9 mouse cellular contexts compared by ENCODE assay signal in genomic region chr9:43757972-43758965, GRCm38 (mm10). TPM values are rescaled to one million over a fixed set of nuclear protein-coding genes. Genes with fewer than 3 reads are reported as not detected.
A peak's percentile ranks its signal among the peaks of the same experiment; 100 is the strongest.
DNase-seq lines count a peak whose midpoint lies in the region; ATAC-seq and TF ChIP-seq lines count a peak whose summit lies in the region.
"Had no signal": no experiment of that assay in that cellular context is flagged by ENCODE, and none has a peak within 500 bp of the region (broad histone marks: within the 10 kb centered on the region; RNA-seq: fewer than 3 reads in every experiment).

No protein-coding gene starts in this region.

- no peaks in the 10 kb centered on the region for H3K27me3 ChIP-seq in lung, embryonic 14.5 days (ENCODE audit: insufficient read depth, low read length)
- no peaks in the 10 kb centered on the region for H3K27me3 ChIP-seq in liver, postnatal 0 days (ENCODE audit: insufficient read depth, low read length)
- H3K27me3 ChIP-seq: hindbrain, embryonic 15.5 days had no signal

- H3K36me3 ChIP-seq in lung, embryonic 14.5 days (ENCODE audit: insufficient read depth), result no peaks in the 10 kb centered on the region
- no peaks in the 10 kb centered on the region for H3K36me3 ChIP-seq in liver, postnatal 0 days (replicated peaks; ENCODE audit: insufficient read depth, low read length)
- H3K36me3 ChIP-seq: hindbrain, embryonic 15.5 days had no signal

- no peak overlapping the region for H3K4me3 ChIP-seq in lung, embryonic 14.5 days (ENCODE audit: low read depth, low read length)
- H3K4me3 ChIP-seq in liver, postnatal 0 days (ENCODE audit: low read depth, low read length), result no peak overlapping the region
- H3K4me3 ChIP-seq: hindbrain, embryonic 15.5 days had no signal

- TF ChIP-seq CTCF in lung, embryonic 14.5 days (IDR thresholded peaks at IDR 0.05; ENCODE audit: low read depth), result no peak
- 0 out of 2 replicates have a peak, but pooled peaks have one; percentile 1 for TF ChIP-seq CTCF in liver, postnatal 0 days (IDR thresholded peaks at IDR 0.05; ENCODE audit: low read depth)

- H3K4me1 ChIP-seq in lung, embryonic 14.5 days (ENCODE audit: insufficient read depth), result no peaks in the 10 kb centered on the region
- H3K4me1 ChIP-seq in liver, postnatal 0 days (ENCODE audit: insufficient read depth), result peaks cover 29% of the 10 kb centered on the region

- no peak for ATAC-seq in lung, embryonic 14.5 days (ENCODE audit: insufficient read depth)
- ATAC-seq in liver, postnatal 0 days, result peak; percentile 71
- no peak for ATAC-seq in inflammation-experienced regulatory T-cells, adult 6 months

- WGBS in lung, embryonic 14.5 days, result 49% methylated on average over 5 of the region's 5 CpGs
- WGBS in liver, postnatal 0 days (ENCODE audit: insufficient replicate concordance), result 41% methylated on average over 5 of the region's 5 CpGs

- TF ChIP-seq EP300 in liver, postnatal 0 days (IDR thresholded peaks at IDR 0.05; ENCODE audit: low read depth), result peak; percentile 37; the same call in 1 of the 2 replicates

- DNase-seq in cerebellum, adult 18-20 months, result peak; percentile 44 to 47
- no peak for DNase-seq in cerebellum, adult 11-12 months
- peak; percentile 42 for DNase-seq in lung, embryonic 14.5 days
- DNase-seq in lung, postnatal 25 days (ENCODE audit: low spot score), result no peak
- DNase-seq in kidney, adult 9 months, result peak; percentile 92
- peak; percentile 66 for DNase-seq in liver, postnatal 0 days
- DNase-seq in embryo, embryonic 9.5 days (ENCODE audit: extremely low spot score), result no peak

- no peak overlapping the region for H3K4me2 ChIP-seq in lung, embryonic 14.5 days
- H3K4me2 ChIP-seq in liver, postnatal 0 days (ENCODE audit: low read depth, low read length), result peak overlapping the region; percentile 60
- H3K4me2 ChIP-seq: hindbrain, embryonic 15.5 days had no signal

- no peak overlapping the region for H3K9ac ChIP-seq in lung, embryonic 14.5 days
- H3K9ac ChIP-seq in liver, postnatal 0 days (replicated peaks), result 0 out of 2 replicates have a peak overlapping the region, but pooled peaks have one; percentile 32
- H3K9ac ChIP-seq: hindbrain, embryonic 15.5 days had no signal

- no peaks in the 10 kb centered on the region for H3K9me3 ChIP-seq in lung, embryonic 14.5 days (ENCODE audit: low read depth, low read length)
- no peaks in the 10 kb centered on the region for H3K9me3 ChIP-seq in liver, postnatal 0 days (ENCODE audit: low read length)
- H3K9me3 ChIP-seq: hindbrain, embryonic 15.5 days had no signal

- H3K27ac ChIP-seq in lung, embryonic 14.5 days (ENCODE audit: low read depth), result no peak overlapping the region
- peak overlapping the region; percentile 94 for H3K27ac ChIP-seq in liver, postnatal 0 days (ENCODE audit: low read depth)
- H3K27ac ChIP-seq: hindbrain, embryonic 15.5 days had no signal

RNA-seq across cellular contexts. Expression of gene Nectin1, which starts 14.5 kb away (rescaled TPM):
- 5.7 and 6.7 TPM in 2 replicates for polyA plus RNA-seq in lung, embryonic 14.5 days (2014; fragmentation: Nextera tagmentation; extraction: Ambion mirVana)
- 4.0 and 4.1 TPM in 2 replicates for polyA plus RNA-seq in liver, postnatal 0 days (2015; fragmentation: Nextera tagmentation; extraction: Ambion mirVana)
- 1 to 10 TPM in 1 of 3 experiments, under 1 TPM in 2; 0.36 to 2.6 (median 0.57) TPM for polyA plus RNA-seq in inflammation-experienced regulatory T-cells, adult 6 months (2017; shearing (Covaris generic))

Comparison
In these comparisons a context has a peak if more than half of its experiments do, and no peak if none do; other contexts are left out.
1. DNase-seq: peak in cerebellum, adult 18-20 months (2 of 2), lung, embryonic 14.5 days (single experiment), kidney, adult 9 months (single experiment) and liver, postnatal 0 days (single experiment); none in cerebellum, adult 11-12 months (single experiment), lung, postnatal 25 days (single experiment) and embryo, embryonic 9.5 days (single experiment).